Mouse (Mus musculus) G1E (cell line): ENCODE measurements around the gene Ptprb.

Source experiments
- CTCF ChIP-seq: IDR thresholded peaks from 2 replicates; pipeline ENCODE4 v1.5.1; 2012; ENCODE audit warnings: low read depth, low read length, inconsistent platforms, mixed read lengths
- GATA1 ChIP-seq: IDR thresholded peaks from 2 replicates; pipeline ENCODE4 v1.6.1; 2012; ENCODE audit warnings: borderline replicate concordance, low read length, inconsistent platforms, mixed read lengths

DNA sequence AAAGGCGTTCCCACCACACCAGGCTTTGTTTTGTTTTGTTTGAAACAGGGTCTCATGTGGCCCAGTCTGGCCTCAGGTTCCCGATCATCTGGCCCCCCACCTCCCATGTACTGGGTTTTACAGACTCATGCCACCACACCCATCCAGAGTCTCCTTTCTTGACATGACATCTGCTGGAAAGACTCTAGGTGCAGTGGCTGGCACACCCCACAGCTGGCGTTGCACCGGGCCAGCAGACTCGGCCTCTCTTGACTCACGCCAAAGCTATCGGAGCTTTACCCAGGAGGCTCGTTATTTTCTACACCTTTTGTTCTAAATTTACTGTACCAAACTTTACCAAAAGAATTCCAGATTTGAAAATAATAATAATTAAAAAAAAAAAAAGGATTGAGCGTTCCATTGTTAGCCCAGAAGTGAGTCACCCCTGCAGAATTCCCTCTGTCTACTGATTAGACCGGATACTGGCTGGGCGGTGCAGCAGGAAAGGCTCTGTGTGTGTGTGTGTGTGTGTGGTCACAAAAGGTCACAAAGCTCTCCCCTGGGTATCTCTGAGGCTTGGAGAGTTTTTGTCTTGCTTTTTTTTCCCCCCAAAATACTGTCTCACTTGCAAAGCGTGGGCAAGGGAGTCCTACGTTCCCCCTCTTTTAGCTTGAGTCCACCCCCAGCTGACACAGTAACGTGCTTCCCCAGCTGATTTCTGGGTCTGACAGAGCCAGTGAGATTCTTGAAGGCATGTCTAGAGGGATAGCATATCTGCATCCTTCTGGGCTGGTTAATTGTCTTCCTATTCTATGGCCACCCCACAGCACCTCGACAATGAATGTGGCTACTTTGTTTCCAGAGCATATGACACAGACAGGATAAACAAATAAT lies 8.5 kb upstream of the Ptprb start:
- TF ChIP-seq CTCF (no peak), GATA1 (no peak)
